Mouse (Mus musculus): ENCODE results near the gene Camk2d. TPM values are rescaled to one million over a fixed set of nuclear protein-coding genes. Genes with fewer than 3 reads are reported as not detected.

Gene Camk2d
- polyA plus RNA-seq, 1 experiment from 2014 or later = 37.8 TPM

DNA sequence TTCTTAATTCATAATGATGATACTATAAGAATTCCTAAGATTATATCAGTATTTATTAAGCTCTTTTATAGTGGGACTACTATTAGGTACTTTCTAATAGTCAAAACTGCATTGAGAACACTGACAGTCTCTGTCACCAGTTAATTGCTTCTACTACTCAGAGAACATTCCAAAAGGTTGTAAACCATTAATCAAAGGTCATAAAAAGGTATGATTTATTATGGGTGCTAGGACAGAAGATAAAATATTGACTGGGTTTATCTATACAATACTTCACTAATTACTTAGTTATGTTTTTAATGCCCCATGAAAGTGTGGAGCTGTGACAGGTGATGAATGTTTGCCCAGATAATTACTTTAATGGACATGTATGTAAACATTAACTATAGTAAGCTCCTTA is 264.3 kb downstream of the Camk2d start:
- no peaks in the 10 kb centered on the region for H3K27me3 ChIP-seq (replicated peaks)
- peak; percentile 67 for ATAC-seq

DNA sequence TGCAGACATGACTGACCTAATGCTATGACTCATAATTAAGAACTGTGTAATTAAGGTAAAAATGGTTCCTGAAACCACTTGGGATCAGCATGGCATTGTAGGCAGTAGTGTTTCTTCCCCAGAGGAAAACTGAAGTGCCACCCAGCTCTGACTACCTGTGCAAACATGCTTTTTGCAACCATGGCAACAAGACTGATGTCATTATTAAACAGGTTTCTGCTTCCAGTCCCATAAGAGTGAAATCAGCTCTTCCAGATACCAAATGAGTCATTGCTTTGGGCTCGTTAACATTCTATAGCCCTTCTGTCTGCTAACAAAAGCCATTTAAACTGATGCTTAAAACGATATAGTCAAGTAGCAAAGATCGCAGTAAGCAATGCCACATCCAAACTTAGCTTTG is 273.5 kb downstream of the Camk2d start:
- H3K27me3 ChIP-seq (replicated peaks) = no peaks in the 10 kb centered on the region
- H3K4me3 ChIP-seq (replicated peaks) = no peak overlapping the region
- peak; percentile 45 for ATAC-seq
- no peak overlapping the region for H3K9ac ChIP-seq
- H3K4me2 ChIP-seq (replicated peaks) = no peak overlapping the region
- 50% methylated on average over 3 of the region's 3 CpGs for WGBS
- no peaks in the 10 kb centered on the region for H3K36me3 ChIP-seq
- no peak overlapping the region for H3K27ac ChIP-seq
- no peaks in the 10 kb centered on the region for H3K4me1 ChIP-seq (replicated peaks)
- no peaks in the 10 kb centered on the region for H3K9me3 ChIP-seq

More for the DNA sequence above, 264.3 kb downstream of the Camk2d start:
- H3K27ac ChIP-seq = no peak overlapping the region
- no peak overlapping the region for H3K4me2 ChIP-seq (replicated peaks)
- H3K4me3 ChIP-seq (replicated peaks) = no peak overlapping the region
- H3K9ac ChIP-seq = no peak overlapping the region
- H3K4me1 ChIP-seq (replicated peaks) = no peaks in the 10 kb centered on the region
- H3K36me3 ChIP-seq = no peaks in the 10 kb centered on the region
- no peaks in the 10 kb centered on the region for H3K9me3 ChIP-seq

DNA sequence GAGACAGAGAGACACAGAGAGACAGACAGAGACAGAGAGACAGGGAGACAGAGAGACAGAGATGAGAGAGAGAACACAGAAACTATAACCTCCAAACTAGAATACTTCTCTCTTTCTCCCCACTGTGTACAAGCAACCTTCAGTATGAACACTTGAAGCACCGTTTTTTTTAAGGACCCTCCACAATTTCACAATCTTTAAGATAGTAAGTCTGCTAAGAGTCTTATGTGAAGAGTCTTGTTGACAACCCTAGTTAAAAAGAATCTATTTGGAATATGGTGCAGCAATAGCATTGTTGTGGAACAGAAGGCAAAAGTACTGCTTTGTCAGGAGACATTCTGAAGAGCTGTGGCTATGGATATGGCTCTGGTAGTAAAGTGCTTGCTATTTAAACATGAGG is 274.6 kb downstream of the Camk2d start:
- H3K27me3 ChIP-seq (replicated peaks) = no peaks in the 10 kb centered on the region
- no peak for ATAC-seq
- WGBS = 78% methylated on average over 1 of the region's 1 CpGs
- no peaks in the 10 kb centered on the region for H3K4me1 ChIP-seq (replicated peaks)
- no peak overlapping the region for H3K9ac ChIP-seq
- no peak overlapping the region for H3K4me3 ChIP-seq (replicated peaks)
- H3K27ac ChIP-seq = no peak overlapping the region
- H3K4me2 ChIP-seq (replicated peaks) = no peak overlapping the region
- no peaks in the 10 kb centered on the region for H3K36me3 ChIP-seq
- no peaks in the 10 kb centered on the region for H3K9me3 ChIP-seq

- H3K27me3 ChIP-seq (replicated peaks) = no peaks in the 10 kb centered on the region
- no peaks in the 10 kb centered on the region for H3K4me1 ChIP-seq (replicated peaks)
- 31% methylated on average over 1 of the region's 1 CpGs for WGBS
- H3K4me2 ChIP-seq (replicated peaks) = no peak overlapping the region
- no peak overlapping the region for H3K4me3 ChIP-seq (replicated peaks)
- peak; percentile 97 for ATAC-seq
- H3K9ac ChIP-seq = no peak overlapping the region
- H3K27ac ChIP-seq = no peak overlapping the region
- H3K9me3 ChIP-seq = no peaks in the 10 kb centered on the region
- no peaks in the 10 kb centered on the region for H3K36me3 ChIP-seq
These were observed 282.1 kb downstream of the Camk2d start for GRCm38 (mm10) chr3:126878233-126878632.

GRCm38 (mm10) chr3:126886090-126886489 is 290.0 kb downstream of the Camk2d start:
- Histone ChIP-seq H3K4me3 (replicated peaks) (no peak overlapping the region), H3K4me1 (replicated peaks) (no peaks in the 10 kb centered on the region), H3K27me3 (replicated peaks) (no peaks in the 10 kb centered on the region), H3K9me3 (no peaks in the 10 kb centered on the region), H3K9ac (no peak overlapping the region), H3K4me2 (replicated peaks) (no peak overlapping the region), H3K36me3 (no peaks in the 10 kb centered on the region), H3K27ac (no peak overlapping the region)
- ATAC-seq = no peak
- 69% methylated on average over 4 of the region's 4 CpGs for WGBS

- 69% methylated on average over 4 of the region's 4 CpGs for WGBS
- Histone ChIP-seq H3K4me2 (replicated peaks) (no peak overlapping the region), H3K36me3 (no peaks in the 10 kb centered on the region), H3K9me3 (no peaks in the 10 kb centered on the region), H3K27ac (no peak overlapping the region), H3K9ac (no peak overlapping the region), H3K4me3 (replicated peaks) (no peak overlapping the region), H3K27me3 (replicated peaks) (no peaks in the 10 kb centered on the region), H3K4me1 (replicated peaks) (no peaks in the 10 kb centered on the region)
- ATAC-seq = no peak
These were observed 290.5 kb downstream of the Camk2d start for GRCm38 (mm10) chr3:126886644-126887043.

Other genes with a start within 250 kb of the Camk2d start
- 1.7 and 1.8 TPM in 2 replicates for gene Arsj, start 232.6 kb upstream of the Camk2d start, polyA plus RNA-seq (2015; fragmentation: Nextera tagmentation; extraction: Ambion mirVana)